Mouse (Mus musculus) layer of hippocampus, adult 18-20 months (tissue): ENCODE measurements around the gene Avpr1b. TPM values are rescaled to one million over a fixed set of nuclear protein-coding genes. Genes with fewer than 3 reads are reported as not detected.
"Not testable (repeated sequence)": the region's sequence is repeated elsewhere in the genome, so short reads cannot be mapped to it uniquely, and the experiment has no call there.

Experiments
- DNase-seq, 2 experiments: peaks; one replicate each; pipeline ENCODE4 v3.0.0; 2022; ENCODE audit warnings: low spot score in 2 of 2
- total RNA-seq, 2 experiments: library from RNA; stranded (reverse); gene quantifications; 2 replicates each; pipeline ENCODE4 v1.2.3; 2021

Gene Avpr1b
- total RNA-seq, 2 experiments from 2014 or later: 0.35 to 0.51 TPM

DNA sequence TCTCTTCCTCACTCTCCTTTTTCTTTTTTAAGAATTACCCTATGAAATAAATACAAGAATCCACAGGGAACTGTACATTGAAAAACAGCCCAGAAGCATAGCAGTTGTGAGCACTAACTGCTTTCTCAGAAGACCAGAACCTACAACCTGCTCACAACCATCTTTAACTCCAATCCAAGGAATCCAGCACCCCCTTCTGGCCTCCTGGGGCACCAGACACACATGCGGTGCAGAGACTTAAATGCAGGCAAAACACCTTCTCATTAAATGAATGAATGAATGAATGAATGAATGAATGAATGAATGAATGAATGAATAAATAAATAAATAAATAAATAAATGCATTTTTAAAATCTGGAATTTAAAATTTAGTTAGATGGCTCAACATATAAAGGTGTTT lies 19.5 kb downstream of the Avpr1b start:
- DNase-seq: no peak

DNA sequence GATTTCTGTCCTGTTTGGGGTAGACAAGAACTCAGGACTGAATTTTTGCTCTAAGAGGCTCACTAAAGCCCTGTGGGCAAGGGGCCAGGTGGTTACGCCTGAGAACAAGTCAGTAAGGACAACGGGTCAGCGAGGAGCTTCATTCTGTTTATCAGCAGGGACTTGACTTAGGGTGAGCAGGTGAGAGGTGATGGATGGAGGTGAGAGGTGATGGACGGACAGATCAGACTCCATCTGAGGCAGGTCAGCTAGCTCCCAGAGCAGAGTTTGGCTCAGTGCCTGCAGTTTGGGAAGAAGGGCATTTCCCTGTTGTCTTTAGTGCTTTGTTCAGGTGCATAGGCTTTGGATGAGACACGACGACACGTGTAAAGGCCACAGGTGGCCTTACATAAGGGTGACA lies 20.3 kb downstream of the Avpr1b start:
- no peak for DNase-seq

DNA sequence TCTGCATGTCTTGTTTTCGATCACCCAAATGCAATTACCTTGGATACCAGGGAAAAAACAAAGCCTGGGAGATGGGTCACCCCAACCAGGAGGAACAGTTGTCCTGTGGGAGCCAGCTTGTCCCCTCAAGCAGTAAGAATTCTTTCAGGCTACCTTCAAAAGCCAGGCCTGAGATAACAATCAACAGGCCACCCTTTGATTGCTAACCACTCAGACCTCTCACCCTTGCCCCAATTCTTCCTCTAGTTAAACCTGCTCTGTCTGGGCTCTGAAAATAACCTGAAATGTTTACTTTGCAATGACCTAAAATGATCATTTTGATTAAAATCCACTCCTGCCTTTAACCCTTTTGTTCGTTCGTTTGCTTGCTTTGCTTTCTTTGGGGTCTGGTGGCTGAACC lies 24.6 kb downstream of the Avpr1b start:
- DNase-seq: no peak

DNA sequence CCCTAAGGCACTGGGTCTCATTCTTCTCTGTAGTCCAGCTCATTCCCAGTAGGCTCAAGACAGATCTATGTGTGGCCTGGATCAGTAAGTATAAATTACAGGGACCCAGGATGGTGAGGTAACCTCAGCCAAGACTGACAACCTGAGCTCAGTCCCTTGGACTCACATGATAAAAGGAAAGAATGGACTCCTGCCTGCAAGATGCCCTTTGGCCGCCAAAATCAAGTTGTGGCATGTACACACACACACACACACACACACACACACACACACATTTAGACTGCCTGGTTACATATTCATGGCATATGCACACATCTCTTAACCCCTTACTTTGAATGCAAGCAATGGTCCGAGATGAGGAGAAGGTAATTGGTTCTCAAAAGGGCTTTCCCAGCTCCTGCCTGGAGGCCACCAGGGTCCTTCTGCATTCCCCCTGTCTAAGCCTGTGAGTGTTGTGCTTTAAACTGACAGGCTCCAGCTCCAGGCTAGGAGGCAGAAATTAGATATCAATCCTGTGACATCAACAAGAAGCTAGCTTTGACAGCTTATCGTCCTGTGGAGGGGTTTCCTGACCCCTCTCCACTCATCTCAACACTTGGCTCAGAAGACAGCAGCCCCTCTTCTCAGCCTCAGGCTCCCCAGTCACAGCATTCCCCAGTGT lies 25.3 kb downstream of the Avpr1b start:
- no peak for DNase-seq

DNA sequence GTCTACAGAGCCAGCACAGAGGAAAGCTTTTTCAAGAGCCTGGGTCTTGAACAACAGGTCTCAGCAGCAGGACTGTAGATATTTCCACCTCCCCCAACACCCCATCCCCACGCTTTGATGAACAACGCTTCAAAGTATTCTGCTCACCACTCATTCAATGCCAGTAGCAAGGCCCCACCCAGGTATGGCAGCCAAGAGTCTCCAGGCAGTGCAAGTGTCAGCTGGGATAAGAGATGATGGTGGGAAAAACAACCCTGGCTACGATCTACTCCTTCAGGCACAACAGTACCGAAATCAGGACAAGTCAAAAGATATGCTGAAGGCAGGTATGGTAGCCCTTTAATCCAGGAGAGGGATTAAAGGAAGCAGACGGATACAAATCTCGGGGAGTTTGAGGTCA lies 27.2 kb downstream of the Avpr1b start:
- DNase-seq: no peak

DNA sequence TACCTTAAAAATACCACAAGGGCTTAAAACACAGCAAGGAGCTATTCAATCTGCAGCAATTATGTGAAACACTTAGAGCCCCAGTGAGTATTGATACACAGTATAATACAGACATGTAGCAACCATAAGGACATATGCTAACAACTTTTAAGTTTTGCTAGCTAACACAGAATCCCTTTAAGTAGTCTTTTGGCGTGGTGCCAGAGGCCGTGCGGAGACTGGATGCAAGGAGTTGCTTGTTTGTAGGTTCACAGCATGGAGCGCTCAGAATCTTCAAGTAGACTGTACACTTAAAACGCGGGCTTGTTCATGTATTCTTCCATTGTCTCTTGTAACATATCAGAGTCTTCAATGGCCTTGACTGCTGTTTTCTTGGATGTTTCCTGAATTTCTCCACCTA lies 33.2 kb downstream of the Avpr1b start:
- not testable (repeated sequence) for DNase-seq

DNA sequence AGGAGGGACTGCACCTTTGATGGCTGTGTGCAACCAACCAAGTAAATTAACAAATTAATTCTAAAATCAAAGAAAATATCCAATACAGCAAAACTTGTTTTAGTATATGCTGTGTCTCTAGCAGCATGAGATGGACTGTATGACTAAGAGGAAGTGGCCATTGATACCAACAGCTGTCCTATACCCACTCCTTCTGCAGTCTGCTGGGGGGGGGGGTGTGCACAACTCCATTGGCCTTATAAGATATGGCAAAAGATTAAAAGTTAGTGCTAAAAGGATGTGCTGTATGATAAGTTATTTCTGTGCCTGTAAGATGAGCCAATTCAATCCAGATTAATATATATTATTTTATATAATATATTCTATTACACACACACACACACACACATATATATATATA lies 35.5 kb downstream of the Avpr1b start:
- DNase-seq: no peak

DNA sequence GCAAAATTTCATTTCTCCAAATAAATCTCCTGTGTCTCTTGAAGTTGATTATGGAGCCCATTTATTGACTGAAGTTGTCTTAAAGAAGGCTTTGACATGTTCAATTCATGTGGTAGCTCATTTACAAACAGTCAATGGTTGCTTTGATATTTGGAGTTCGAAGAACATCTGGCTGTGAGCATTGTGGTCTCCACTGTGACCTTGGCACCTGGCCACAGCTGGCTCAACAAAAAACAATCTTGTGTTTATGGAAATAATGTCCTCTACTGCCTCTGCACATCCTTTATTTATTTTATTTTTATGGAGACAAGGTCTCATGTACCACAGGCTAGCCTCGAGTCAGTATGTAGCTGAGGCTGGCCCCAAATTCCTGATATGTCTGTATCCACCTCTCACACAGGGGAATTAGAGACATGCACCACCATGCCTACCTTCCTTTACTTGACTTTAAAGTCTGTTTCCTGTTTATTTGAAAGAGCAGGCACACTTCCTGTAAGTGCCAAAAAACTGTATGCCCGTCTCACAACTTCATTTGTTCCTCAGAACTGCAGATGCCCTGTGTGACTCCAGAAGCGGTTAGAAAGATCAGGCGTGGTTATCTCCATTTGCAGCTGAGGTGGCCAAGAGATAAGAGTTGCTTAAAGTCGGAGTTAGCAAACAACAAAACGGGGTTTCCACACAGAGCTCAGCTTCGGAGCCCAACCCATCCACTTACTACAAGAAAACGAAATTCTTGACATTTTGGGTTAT lies 38.9 kb downstream of the Avpr1b start, which contains the start of gene Ctse:
Gene Ctse (plus strand): TSS at position 516 of the 750 bp plus-strand sequence.
- no peak for DNase-seq

DNA sequence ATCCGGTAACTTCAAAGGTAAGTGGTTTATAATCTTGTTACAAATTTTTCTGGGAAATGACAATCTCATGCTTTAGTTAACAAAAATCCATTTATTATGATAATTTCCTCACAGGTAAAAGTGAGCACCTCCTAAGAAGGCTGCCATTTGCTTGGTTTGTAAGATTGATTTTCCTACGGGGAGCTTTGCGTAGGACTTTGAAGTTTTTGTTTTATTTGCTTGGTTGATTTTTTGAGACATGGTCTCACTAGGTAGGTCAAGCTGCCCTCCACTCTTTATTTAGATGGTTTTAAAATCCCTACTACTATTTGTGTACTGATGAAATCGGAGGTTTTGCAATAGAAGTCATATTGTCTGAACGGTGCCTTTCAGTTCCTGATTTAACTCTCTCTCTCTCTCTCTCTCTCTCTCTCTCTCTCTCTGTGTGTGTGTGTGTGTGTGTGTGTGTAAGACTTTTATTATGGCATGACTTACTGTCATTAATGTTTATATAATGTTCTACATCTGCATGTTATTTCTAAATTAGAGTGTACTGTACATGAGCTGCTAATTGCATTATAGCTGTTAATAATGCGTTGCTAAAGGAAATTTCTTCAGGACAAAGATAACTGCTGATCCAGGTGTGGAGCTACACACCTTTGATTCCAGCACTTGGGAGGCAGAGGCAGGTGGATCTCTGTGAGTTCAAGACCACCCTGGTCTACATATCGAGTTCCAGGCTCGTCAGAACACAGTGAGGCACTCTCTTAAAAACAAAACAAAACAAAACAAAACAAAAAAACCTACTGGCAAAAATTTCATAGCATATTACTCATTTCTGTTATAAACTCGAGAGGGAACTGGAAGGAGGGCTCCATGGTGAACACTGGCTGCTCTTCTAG lies 39.7 kb downstream of the Avpr1b start:
- no peak for DNase-seq

DNA sequence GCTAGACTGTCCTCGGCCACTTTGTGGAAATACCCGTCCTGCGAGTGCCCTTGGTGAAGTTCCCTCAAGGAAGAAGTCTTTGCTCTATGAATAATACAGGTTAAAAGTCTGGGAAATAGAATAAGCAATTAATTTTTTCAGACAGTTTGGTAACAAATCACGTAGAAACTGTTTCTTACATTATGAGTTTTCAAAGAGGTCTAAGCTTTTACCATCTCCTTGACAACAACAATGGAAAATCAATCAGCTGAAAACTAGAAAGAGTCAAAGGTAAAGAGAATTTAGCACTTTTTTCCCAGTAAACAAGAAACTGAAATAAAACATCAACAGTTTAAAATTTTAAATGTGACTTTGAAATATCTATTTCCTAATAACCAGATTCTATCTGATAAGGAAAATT lies 41.0 kb downstream of the Avpr1b start:
- no peak for DNase-seq

DNA sequence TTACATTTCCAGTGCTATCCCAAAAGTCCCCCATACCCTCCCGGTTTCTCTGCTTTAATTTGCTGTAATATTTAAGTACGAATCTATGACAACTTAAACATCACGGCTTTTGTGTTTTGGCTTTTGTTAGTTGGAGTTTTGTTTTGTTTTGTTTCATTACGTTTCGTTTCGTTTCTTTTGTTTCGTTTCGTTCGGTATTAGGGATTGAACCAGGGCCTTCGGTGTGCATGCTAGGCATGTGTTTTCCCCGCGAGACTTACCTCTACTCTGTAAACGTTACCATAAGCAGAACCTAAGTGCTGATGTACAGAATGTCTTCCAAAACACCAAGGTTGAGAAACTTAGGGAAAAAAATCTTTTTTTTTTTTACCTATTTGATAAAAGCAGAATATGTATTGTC lies 42.5 kb downstream of the Avpr1b start:
- no peak for DNase-seq

DNA sequence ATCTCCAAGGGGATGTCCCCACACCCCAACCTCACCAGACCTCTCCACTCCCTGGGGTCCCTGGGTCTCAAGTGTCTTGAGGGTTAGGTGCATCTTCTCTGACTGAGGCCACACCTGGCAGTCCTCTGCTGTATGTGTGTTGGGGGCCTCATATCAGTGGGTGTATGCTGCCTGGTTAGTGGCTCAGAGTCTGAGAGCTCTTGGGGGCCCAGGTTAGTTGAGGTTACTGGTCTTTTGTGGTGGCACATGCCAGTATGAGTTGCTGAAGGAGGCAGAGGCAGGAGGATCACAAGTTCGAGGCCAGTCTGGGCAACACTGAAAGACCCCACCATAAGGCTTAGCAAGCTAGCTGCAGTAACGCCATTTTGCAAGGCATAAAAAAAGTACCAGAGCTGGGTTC lies 43.2 kb downstream of the Avpr1b start:
- no peak for DNase-seq

DNA sequence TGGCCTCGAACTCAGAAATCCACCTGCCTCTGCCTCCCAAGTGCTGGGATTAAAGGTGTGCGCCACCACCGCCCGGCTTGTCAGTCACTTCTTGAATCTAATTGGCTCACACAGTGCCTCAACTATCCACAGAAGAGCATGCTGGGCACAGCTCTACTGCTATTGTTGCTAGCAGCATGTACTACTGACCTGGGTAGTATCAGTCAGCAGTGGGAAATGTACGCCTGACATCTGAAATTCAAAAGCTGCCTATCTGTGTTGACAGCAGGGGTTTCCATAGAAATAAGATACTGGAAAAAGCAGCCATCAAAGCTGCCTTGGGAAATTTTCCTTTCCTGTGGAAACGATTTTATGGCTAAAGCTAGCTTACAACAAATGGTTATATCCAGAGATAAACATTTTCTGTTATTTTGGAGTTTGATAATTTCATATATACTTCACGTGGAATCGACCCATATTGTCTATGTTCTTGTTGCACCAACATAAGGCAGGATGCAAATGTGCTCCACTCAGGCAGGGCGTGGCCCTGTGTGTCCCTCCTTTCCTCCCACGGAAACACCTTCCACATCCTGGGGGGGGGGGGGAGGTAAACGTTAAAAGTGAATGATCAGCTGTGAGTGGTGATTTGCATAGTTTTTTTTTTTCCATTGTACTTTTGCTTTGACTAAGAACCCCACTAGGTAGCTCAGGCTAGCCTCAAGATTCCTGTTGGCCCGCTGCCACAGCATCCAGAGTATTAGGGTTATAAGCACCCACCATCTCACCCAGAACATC lies 53.8 kb downstream of the Avpr1b start:
- DNase-seq: no peak

DNA sequence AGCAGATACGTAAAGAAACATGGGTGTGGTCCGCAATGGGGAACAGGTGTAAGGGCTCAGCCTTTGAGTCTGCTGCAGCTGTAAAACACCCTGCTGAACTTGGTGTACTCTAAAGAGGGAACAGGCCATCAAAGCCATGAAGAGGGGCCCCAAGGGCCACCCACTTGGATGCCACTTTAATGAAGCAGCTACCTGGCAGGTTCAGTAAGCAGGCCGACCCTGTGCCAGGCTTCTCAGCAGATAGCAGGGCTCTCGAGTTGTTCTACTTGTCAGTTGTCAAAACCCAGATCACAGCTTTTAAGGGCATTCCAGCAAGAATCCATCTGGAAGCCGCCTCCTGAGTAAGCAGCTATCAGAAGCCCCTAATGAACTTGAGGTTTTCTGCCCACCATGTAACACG lies 56.6 kb downstream of the Avpr1b start:
- no peak for DNase-seq

DNA sequence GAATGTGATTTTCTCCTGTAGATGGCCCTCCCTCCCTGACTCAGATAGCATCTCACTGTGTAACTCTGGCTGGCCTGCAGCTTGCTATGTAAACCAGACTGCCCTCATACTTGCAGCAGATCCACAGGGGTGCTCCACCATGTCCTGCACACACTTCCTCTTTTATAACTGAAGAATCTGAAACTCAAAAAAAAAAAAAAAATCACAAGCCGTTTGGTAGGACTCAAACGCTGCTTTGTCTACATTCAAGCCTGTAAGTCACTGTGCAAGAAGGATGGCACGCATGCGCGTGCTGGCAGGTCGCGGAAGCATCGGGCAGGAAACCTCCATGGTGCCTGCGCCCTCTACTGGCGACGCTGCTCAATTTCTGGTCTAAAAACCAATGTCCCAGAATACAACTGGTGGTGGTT lies 58.9 kb downstream of the Avpr1b start:
- peak; percentile 86 to 96 for DNase-seq

DNA sequence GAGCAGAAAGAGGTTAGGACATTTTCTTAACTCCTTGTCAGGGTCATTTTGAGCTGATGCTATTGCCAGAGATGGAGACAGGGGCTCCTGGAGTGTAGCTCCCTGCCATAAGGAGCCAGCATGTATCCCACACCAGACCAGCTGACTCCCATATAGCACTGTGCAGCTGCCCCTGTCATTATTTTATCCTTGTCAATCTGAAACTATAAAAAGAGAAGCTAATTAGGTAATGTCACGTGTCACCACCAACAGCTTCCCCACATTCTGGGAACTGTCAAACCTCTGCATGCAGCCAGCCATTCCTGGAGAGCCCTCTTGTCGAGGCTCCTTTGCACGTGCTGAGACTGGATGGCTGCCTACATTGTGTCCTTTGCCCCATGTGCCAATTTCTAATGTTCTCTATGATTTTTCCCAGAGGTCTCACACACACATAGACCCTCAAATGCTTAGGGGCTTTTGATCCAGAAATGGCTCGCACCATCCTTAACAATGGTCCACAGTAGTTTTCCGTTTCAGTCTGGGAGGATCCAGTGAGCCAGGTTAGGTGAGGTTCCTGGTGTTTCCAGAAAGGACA lies 60.6 kb downstream of the Avpr1b start:
- no peak for DNase-seq

DNA sequence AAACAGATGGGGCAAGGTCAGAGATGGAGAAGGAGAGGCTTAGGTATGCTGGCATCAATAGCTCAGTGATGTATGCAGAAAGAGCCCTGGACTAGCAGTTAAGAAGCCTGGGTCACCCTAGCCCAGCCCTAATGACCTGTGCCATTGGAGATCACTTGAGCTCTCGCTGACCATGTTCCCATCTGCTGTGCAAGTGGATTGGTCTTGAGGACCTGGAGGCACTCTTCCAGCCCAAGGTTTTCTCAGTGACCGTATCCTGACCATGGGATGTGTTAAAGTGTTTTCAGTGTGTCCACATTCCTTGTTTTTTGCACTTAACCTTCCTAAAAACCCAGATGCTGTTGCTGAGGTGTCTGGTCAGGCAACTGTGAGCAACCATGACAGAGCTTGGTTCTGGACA lies 61.2 kb downstream of the Avpr1b start:
- DNase-seq: no peak

DNA sequence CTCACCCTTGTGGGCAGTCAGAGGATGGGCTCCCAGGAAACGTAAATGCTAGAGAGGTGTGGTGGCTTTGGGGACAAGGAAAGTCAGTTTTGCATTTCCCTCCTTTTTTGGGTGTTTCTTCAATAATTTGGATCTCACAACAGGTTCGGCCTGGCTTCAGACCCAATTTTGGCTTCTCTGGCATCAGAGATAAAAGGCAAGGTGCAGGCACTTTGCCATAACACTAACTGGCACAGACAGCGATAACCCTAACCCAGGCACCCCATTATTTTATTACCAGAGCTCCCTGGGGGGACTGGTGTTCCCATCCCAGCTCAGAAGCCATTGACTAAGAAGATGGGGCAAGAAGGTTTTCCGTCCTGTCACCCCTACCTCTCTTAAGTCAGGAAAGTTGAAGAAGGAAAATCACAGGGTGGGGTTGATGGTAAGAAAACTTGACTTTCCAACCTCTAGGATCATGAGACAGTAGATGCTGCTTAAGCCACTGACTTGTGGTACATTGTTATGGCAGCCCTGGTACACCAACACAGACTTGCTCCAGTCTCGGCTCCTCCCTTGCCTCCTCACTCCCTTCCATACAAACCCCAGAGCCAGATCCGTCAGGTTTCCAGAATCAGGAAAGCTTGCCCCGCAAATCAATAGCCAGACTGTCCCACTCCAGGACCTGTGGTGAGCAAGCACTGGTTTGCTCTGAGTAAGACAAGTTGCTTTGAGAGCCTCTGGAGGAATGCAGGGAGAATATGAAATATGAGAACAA lies 61.9 kb downstream of the Avpr1b start:
- no peak for DNase-seq
